Mouse (Mus musculus): Measurements from ENCODE around the gene Tmem158. TPM values are rescaled to one million over a fixed set of nuclear protein-coding genes. Genes with fewer than 3 reads are reported as not detected.

Gene Tmem158
- total RNA-seq, 2 experiments from 2014 or later: 9.3 to 10.2 TPM

DNA sequence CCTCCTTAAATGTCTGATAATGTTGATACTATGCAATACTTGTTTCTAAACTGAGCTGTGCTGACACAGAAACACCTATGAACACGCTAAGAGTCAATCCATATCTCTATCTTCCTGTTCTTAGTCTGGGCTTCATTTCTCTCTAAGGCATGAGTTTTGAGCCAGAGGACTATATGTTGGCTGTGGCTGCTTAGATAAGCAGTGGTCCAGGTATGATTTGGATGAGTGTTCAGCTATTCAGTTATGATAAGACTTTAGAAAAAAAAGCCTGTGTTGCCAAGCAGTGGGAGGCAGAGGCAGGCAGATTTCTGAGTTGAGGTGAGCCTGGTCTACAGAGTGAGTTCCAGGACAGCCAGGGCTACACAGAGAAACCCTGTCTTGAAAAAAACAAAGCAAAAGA is 12.6 kb downstream of the Tmem158 start:
- DNase-seq: no peak

DNA sequence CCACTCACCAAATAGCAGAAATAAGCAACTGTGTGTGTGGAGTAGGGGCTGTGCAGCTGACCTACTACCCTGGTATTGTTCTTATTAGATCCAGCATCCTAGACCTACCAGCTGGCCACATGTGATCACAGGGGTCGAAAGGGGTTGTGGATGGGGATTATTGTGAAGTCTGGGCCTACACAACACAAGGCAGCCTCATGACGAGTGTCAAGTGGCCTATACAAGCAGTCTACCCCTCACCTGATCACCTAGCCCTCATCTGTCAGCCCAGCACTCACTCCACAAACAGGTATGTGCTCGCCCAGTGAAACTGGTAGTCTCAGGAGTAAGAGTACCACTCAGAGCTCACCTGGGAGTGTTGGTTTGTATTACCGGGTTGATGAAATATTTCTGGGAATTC is 15.4 kb downstream of the Tmem158 start:
- no peak for DNase-seq

DNA sequence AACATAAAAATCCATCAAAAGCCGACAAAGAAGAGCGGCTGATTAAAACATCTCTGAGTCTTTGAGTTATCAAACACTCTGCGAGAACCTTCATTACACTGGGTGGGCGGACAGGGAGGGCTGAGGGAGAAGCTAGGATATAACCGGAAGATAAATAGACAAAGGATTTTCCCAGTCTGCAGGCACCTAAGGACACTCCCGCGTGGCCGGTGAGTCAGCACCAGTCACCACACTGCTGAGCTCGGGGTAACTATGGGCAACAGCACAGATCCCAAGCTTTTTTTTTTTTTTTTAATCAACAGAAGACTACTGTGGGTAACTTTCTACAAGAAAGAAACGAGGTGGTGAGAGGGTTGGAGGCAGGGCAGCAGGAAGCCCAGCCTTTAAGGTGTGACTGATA is 16.6 kb downstream of the Tmem158 start:
- DNase-seq: peak; percentile 67 to 73

DNA sequence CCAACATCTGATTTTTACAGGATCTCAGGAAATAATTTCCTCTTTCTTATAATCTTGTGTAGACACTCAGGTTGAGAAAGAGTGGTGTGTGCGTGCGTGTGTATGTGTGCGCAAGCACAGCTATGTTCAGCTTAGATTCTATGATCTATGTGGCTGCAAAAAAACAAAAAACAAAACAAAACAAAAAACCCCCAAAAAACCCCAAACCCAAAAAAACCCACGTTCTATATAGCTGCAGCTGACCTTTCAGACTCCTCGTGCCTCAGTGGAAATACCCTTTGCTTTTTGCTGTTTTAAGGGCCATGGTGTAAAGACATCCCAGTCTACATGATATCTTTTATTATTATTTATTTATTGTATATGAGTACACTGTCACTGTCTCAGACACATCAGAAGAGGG is 19.4 kb downstream of the Tmem158 start:
- DNase-seq: no peak

DNA sequence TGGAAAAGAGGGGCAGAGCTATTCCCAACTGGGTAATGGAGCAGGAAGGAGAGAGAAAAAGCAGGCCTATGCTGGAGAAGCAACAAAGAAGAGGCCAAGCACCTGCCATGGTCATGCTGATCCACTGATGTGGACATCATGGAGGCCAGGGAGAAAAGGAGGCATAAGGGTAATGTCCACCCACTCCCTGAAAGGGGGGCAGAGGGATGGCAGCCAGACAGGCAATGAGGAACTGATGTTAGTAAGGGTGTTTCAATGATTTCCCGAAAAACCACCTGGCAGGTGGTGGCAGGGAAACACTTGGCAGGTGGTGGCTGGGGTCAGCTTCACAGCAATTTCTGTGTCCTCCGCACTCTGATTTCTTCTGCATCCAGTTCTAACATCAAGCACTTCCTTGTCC is 19.8 kb downstream of the Tmem158 start:
- DNase-seq: no peak

DNA sequence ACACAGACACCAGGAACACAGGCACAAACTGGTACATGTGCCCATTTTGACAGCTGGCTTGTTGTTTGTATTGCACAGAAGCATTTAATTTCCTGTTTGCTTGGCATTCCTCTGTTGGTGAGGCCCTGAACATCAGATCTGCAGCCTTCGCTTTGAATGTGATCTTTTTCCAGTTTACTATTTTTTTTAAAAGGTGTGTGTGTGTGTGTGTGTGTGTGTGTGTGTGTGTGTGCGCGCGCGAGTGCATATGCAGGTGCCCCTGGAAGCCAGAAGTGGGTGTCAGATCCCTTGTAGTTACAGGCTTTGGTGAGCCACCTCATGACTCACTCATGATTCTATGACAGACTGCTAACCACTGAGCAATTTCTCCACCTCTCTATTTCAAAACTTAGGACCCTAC is 20.3 kb downstream of the Tmem158 start:
- no peak for DNase-seq

DNA sequence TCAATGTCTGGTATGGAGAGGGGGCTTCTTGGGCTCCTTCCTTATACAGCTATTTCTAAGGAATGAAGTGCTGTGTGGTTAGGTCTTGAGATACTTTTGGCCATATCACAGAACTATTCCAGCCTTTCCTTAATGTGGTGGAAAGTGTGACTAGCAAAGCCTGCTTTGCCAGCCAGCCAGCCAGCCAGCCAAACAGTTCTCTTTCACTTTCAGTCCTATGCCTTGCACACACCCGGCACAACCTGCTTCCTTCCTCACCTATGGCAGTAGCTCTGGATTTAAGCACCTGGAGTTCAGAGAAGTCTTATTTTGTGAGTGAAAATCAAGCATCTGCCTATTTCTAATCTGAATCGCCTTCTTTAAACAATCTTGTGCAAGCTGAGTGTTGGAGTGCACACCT is 20.9 kb downstream of the Tmem158 start:
- DNase-seq: no peak

DNA sequence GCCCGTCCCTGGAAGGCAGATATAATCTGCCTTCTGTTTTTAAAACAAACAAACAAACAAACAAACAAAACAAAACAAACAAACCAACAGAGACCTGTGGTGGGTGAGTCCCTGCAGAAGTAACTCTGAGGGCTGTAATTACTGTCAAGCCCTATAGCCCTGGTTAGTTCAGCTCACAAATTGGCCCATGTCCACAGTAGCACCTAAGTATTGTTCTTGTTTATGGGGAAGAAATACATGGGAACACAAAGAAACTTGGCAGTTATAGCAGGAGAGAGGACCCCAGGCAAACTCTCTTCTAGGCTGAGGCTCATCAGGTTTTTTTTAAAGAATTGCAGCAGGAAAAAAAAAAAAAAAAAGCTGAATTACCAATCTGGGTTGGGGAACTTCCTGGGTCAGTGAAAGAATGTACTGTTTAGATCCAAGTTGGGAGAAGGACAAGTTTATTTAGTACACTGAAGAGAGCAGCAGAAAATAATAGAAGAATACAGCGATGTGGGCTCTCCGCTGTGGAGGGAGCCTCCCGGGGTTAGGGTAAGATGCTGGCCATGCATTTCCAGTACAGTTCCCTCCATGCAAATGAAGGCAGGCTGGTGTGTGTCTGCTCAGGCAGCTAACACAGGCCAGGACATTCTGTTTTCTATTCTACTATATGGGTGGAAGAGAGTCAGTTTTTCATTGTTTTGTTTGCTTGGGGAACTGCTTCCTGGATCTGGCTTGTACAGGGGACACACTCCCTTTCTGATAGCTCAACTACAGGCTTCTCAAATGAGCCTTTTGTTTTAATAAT is 22.1 kb downstream of the Tmem158 start:
- no peak for DNase-seq

DNA sequence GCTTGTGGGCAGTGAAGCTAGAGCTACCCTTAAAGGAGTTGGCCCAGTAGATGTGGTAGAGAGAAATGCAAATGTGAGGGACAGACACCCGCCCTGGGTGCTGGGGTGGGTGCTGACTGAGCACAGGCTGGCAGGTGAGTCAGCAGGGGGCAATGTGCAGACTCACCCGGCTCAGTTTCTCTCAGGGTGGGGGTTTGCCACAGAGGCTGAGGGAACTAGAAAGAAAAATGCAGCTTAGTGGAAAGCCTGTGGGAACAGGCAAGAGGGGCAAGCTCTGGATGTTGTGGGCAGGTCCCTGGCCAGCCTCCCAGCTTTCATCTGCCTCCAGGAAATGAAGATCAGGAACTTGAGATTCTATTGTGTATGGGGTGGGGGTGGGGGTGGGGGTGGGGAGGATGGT is 22.8 kb downstream of the Tmem158 start:
- DNase-seq: peak; percentile 30 to 68

DNA sequence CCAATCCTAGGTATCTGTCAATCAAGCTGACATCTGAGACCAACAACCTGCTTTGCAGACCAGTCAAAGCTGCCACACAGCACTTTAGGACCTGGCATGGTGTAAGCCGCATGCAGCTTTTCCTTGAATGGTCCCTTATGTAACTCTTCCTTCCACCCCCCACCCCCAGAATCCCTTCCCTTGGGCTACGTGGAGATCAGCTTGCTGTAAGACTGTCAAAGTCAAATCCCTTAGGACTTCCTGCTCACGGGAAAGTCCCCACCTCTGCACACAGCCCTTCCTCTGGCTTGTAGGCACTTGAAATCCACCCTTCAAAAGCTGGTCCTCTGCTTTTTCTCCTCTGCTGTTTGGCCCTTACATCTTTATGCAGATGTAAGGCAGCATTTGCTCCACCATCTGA is 24.9 kb downstream of the Tmem158 start:
- DNase-seq: peak in 1 of 2 experiments; percentile 4

DNA sequence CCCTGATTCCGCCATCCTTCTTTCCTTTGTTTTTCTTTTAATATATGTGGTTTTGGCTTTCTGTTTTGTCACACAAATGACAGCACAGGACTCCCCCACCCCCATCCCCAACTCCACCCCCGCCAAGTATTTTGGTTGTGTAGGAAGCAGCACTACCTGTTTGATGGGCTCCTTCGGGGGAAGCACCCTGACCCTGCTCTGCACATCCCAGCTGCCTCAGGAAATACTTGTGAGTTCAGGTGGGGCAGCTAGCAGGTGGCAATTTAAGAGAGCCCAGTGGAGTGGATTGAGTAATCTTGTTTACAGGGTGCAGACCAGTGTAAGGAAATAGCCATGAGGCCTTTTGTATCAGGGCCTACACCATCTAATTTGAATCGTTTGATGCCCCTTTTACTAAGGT is 30.7 kb downstream of the Tmem158 start:
- no peak for DNase-seq

DNA sequence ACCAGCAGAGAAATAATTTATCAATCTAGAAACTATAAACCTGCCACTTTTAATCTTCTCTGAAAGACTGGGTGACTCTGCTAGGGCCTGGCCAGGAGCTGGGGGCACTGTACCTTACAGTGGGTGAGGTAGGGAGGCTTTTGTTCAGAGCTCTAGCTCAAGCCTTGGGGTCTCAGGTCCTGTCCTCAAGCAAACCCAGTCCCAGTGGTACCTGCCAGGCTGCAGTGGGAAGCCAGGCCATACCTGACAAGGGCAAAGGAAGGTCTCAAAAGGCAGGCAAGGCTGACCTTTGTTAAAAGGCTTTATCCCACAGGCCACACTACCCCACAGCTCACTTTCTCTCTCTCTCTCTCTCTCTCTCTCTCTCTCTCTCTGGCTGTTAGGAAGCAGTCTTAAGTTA is 31.9 kb downstream of the Tmem158 start:
- no peak for DNase-seq

DNA sequence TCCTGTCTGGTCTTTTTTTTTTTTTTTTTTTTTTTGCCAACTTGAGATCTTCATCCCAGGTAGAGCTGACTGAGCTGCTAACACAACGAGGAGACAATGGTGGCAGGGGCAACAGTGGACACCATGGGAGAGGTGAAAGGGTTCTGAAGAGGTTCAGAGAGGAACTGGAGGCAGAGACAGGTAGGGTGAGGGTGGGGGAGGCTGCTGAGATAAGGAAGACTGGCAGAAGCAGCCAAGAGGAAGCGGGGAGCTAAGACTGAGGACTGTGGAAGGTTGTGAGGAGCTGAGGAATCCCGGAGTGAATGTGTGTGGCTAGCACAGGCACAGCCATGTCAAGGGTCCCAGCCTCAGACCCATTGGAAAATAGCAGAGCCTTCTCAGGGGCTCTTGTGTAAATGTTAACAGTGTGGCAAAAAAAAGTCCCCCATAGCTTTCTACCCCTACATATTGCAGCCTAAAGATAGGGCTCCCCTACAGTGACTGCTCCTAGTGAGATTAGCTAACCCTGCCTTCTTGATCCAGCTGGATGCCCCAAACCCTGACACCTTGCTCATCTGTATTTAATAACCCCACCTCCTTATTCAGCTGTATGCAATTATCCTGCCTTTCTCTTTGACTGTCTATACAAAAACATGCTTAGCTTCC is 33.3 kb downstream of the Tmem158 start:
- DNase-seq: no peak

DNA sequence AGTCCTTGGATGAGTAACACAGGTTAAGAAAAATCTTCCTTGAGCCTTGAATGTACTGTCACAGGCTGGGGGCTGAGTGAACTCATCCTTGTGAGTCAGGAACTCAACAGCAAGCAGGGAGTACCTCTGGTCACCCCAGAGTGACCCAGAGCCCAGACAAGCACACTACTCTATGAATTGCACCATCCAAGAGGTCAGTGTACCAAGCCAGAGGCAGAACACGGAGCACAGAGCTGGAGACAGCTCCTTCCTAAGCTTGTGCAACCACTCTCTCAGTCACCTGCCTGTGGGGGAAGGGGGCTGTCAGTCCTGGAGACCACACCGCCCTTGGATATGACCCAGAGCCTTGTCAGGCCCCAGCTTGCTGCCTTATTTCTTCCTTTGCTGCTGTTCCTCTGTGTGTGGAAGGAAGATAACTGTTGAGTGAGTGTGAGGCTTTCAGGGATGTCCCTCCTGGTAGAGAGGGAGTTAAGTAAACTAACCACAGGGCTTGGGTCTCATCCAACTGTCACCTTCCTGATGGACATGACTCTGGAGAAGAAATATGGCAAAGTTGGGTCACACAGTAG is 35.6 kb downstream of the Tmem158 start:
- DNase-seq: peak in 1 of 2 experiments; percentile 5

DNA sequence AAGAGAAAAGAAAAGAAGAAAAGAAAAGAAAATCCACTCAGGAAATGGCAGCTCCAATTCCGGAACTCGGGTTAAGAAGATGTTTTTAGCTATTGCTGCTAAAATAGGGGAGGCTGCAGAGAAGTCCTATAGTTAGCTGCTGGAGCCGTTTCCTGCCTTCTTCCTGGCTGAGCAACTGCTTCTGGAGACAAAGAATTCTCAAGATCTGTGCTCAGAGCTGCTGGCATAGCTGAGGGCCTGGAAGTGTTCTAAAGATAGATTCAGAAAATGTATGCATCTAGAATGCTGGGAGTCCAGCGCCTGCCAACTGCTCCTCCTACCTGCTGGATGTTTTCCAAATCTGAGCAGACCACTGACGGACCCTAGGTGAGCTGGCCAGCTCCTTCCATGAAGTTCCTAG is 40.7 kb downstream of the Tmem158 start:
- DNase-seq: no peak

DNA sequence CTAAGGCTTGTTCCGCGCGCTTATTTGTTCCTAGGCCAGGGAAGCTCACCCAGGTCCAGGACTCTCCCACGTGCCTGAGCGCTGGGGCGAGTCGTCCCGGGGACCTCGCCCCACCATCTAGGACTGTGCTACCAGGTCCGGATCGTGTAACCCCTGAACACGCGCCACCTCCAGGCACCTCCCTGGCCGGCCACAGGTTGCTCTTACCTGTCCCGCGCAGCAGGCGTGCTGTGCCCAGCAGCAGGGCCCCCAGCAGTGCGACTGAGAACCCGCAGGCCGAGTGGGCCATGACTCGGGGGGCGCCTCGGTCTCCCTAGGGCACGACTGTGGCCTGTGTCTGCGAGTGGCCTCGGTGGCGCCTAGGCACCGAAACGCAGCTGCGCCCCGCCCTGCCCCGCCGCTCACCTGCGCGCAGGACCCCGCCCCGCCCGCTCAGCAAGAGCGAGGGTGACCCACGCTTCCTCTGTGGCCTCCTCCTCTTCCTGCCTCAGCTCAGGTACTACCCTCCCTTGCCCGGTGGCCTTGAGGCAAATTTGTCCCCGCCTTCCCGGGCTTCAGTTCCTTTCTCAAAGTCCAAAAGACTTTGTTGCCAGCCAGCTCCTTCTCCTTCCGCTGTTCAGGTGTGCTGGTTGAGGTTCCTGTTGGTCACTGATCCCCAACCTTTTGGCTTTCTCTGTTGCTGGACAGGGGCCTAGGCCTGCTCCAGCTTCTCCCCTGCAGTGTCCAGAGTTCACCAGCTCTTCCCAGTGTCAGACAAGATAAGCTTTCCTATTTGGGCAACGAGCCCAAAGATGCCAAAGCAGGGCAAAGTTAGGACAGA is 44.7 kb downstream of the Tmem158 start, which contains the start of gene Cdcp1:
Cdcp1 (minus strand) TSS at position 418 of the 820 bp plus-strand sequence.
- DNase-seq: peak in 1 of 2 experiments; percentile 11

DNA sequence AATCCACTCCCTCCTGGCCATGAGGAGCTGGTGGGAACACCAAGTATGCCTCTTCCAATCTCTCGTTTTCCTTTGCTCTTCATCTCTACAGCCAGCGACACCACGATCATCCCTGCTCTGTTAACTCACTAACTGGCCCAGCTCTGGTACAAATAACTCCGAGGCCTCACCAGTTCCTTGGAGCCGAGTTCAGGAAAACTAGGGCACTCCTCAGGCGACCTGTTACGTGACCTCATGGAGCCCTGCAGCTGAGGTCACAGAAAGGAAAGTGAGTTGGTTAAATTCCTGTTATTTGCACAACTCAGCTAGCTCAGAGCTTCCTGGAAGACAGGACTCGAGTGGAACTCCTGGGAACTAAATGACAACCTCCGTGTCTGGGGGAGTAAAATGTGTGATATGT is 47.2 kb downstream of the Tmem158 start:
- DNase-seq: no peak

Other genes with a start within 250 kb of the Tmem158 start
- 10 to 100 TPM; 19.7 to 23.2 TPM for gene Tmem42, start 239.4 kb downstream of the Tmem158 start, total RNA-seq (2021)
- 1 to 10 TPM in 1 of 2 experiments, under 1 TPM in 1; 0.79 to 1.1 TPM for gene Tgm4, start 226.0 kb downstream of the Tmem158 start, total RNA-seq (2021)
- gene Zdhhc3, start 147.6 kb downstream of the Tmem158 start, total RNA-seq (2021): 10 to 100 TPM; 64.2 to 80.4 TPM
- 10 to 100 TPM; 33.2 to 41.3 TPM for gene Exosc7, start 147.5 kb downstream of the Tmem158 start, total RNA-seq (2021)
- gene Clec3b, start 109.8 kb downstream of the Tmem158 start, total RNA-seq (2021): 10 to 100 TPM; 30.4 to 58.6 TPM
- gene Cdcp1, start 44.7 kb downstream of the Tmem158 start, total RNA-seq (2021): under 1 TPM in 1 of 2 experiments, not detected in 1; 0.13 TPM
- gene Lars2, start 106.2 kb upstream of the Tmem158 start, total RNA-seq (2021): 100 to 1,000 TPM in 1 of 2 experiments, 10 to 100 TPM in 1; 76.9 to 116 TPM
- 10 to 100 TPM; 27.4 to 31.1 TPM for gene Limd1, start 217.9 kb upstream of the Tmem158 start, total RNA-seq (2021)

Measured in adrenal gland, postnatal 36 days (tissue).